In the genomic region with DNA sequence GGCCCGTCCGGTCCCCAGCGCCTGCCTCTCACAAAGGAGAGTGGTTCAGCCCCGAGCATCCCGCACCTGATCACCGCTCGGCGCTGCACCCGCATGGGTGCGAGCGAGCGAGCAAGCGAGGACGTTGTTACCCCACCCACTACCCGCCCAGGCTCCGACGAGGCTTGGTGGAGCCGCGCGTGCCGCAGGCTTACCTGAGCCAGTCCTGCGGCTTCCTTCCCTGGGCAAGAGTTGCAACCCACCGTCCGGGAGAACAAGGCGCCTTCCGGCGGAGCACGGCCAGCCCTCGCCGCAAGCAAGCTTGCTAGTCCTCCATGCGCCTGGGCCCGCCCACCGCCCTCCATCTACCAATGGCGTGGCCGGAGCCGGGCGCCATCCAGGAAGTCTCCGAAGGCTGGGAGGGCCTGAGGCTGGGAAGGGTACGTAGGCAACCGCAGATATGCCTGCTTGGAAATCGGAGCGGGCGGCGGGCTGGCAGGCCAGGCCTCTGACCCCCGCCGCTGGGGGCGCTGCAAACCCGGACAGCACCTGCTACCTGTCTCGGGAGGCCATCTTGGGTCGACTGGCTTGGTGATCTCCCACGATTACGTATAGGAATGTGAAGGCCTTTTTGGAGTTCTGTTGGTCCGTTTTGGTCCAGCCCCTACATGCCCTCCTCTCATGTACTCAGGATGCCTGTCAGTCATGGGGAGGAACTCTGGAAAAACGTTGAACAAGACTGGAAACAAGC, we compare ENCODE assay signal across 7 mouse cellular contexts. TPM values are rescaled to one million over a fixed set of nuclear protein-coding genes. Genes with fewer than 3 reads are reported as not detected.
DNase-seq lines count a peak whose midpoint lies in the region; ATAC-seq lines count a peak whose summit lies in the region.

A gene (minus strand): TSS at position 297 of the 730 bp plus-strand sequence.

- H3K27me3 ChIP-seq in intestine, embryonic 15.5 days (replicated peaks), result no peaks in the 10 kb centered on the region
- H3K27me3 ChIP-seq in midbrain, embryonic 10.5 days (ENCODE audit: low read depth, poor library complexity, severe bottlenecking), result no peaks in the 10 kb centered on the region

- peak within 1 kb of the TSS; percentile 91 for H3K4me3 ChIP-seq in intestine, embryonic 15.5 days (replicated peaks)
- H3K4me3 ChIP-seq in midbrain, embryonic 10.5 days, result peak within 1 kb of the TSS; percentile 94

- H3K4me1 ChIP-seq in intestine, embryonic 15.5 days (replicated peaks), result peaks cover 9% of the 10 kb centered on the region; the same call in 1 of the 2 replicates
- peaks cover 28% of the 10 kb centered on the region for H3K4me1 ChIP-seq in midbrain, embryonic 10.5 days

- peak within 1 kb of the TSS; percentile 68 for H3K4me2 ChIP-seq in intestine, embryonic 15.5 days (replicated peaks)

- H3K9me3 ChIP-seq in intestine, embryonic 15.5 days, result no peaks in the 10 kb centered on the region
- H3K9me3 ChIP-seq in midbrain, embryonic 10.5 days (replicated peaks), result no peaks in the 10 kb centered on the region

- H3K9ac ChIP-seq in intestine, embryonic 15.5 days, result peak within 1 kb of the TSS; percentile 90

- DNase-seq in adrenal gland, adult 18-20 months (ENCODE audit: low spot score in 2 of 2), result peak; percentile 94 to 96
- DNase-seq in embryo, embryonic 11 days, result peak; percentile 98
- peak; percentile 99 for DNase-seq in gastrocnemius, postnatal 25 days
- peak; percentile 99 for DNase-seq in left cerebral cortex, postnatal 25 days (ENCODE audit: low spot score in 2 of 2)
- peak; percentile 98 for DNase-seq in midbrain, embryonic 10.5 days (ENCODE audit: low spot score)
- DNase-seq in right cerebral cortex, postnatal 4 days, result peak; percentile 94

- H3K27ac ChIP-seq in intestine, embryonic 15.5 days, result peak within 1 kb of the TSS; percentile 94
- H3K27ac ChIP-seq in midbrain, embryonic 10.5 days (replicated peaks), result peak within 1 kb of the TSS; percentile 97

- intact Hi-C loops in left cerebral cortex, postnatal 25 days (cut with DNase I), result loop anchor here (1.0 to 10.0 kb wide), 4 partner anchors 13 to 1163 kb away; a partner anchor contains a TSS

- under 1% methylated on average over 54 of the region's 54 CpGs for WGBS in intestine, embryonic 15.5 days
- WGBS in midbrain, embryonic 10.5 days, result under 1% methylated on average over 54 of the region's 54 CpGs

- H3K36me3 ChIP-seq in intestine, embryonic 15.5 days, result no peaks in the 10 kb centered on the region
- peaks cover 10% of the 10 kb centered on the region for H3K36me3 ChIP-seq in midbrain, embryonic 10.5 days

- ATAC-seq in intestine, embryonic 15.5 days, result peak; percentile 100

RNA-seq across cellular contexts. Expression of the gene that starts here (rescaled TPM):
- total RNA-seq in adrenal gland, adult 18-20 months (2021), result 10 to 100 TPM; 69.1 to 80.0 TPM
- 10 to 100 TPM; 31.1 to 33.9 TPM for total RNA-seq in gastrocnemius, postnatal 25 days (2021)
- 23.9 and 27.1 TPM in 2 replicates for polyA plus RNA-seq in intestine, embryonic 15.5 days (2015; fragmentation: Nextera tagmentation; extraction: Ambion mirVana)
- 100 to 1,000 TPM; 115 to 122 TPM for total RNA-seq in left cerebral cortex, postnatal 25 days (2021)
- 38.9 and 49.7 TPM in 2 replicates for polyA plus RNA-seq in midbrain, embryonic 10.5 days (2016; fragmentation: Nextera tagmentation; extraction: Ambion mirVana)

Comparison
In these comparisons a context has a peak if more than half of its experiments do, and no peak if none do; other contexts are left out.
1. Peak in every context shown above with its lines: DNase-seq, ATAC-seq, H3K4me3 ChIP-seq and H3K27ac ChIP-seq.